Mouse (Mus musculus) midbrain, postnatal 0 days (tissue): ENCODE results near the gene Igfbpl1. TPM values are rescaled to one million over a fixed set of nuclear protein-coding genes. Genes with fewer than 3 reads are reported as not detected.

ENCODE experiments used
- ATAC-seq: fragments of 200-750 bp; cut with Nextera tagmentation; 2 replicates; pipeline ENCODE4 v1.8.0; 2017; ENCODE audit warnings: moderate number of reproducible peaks, mild to moderate bottlenecking, moderate TSS enrichment, moderate library complexity; ENCODE audit not compliant: low FRiP score
- DNase-seq: peaks from one replicate; pipeline ENCODE4 v3.0.0-alpha.2; 2015; ENCODE audit warnings: low spot score
- H3K27ac ChIP-seq: fragments of 300-500 bp; sonication (generic); 2 replicates; pipeline ENCODE4 v1.5.1; 2014; ENCODE audit warnings: low read depth, mild to moderate bottlenecking, low read length, mixed read lengths
- H3K27me3 ChIP-seq: fragments of 300-500 bp; sonication (generic); 2 replicates; pipeline ENCODE4 v1.6.1; 2014; ENCODE audit warnings: low read length, control low read depth, mixed read lengths; ENCODE audit not compliant: insufficient read depth
- H3K36me3 ChIP-seq: fragments of 300-500 bp; sonication (generic); 2 replicates; pipeline ENCODE4 v1.6.1; 2014; ENCODE audit warnings: low read length, control low read depth, mixed read lengths; ENCODE audit not compliant: insufficient read depth
- H3K4me1 ChIP-seq: fragments of 300-500 bp; sonication (generic); 2 replicates; pipeline ENCODE4 v1.6.1; 2014; ENCODE audit warnings: mild to moderate bottlenecking, control low read depth, antibody characterized with exemption, low read length, mixed read lengths; ENCODE audit not compliant: insufficient read depth
- H3K4me2 ChIP-seq: fragments of 300-500 bp; sonication (generic); 2 replicates; pipeline ENCODE4 v1.6.1; 2014; ENCODE audit warnings: low read depth, mild to moderate bottlenecking, low read length, mixed read lengths; ENCODE audit not compliant: poor library complexity, severe bottlenecking
- H3K4me3 ChIP-seq: fragments of 300-500 bp; sonication (generic); 2 replicates; pipeline ENCODE4 v1.5.1; 2014; ENCODE audit warnings: low read depth, mild to moderate bottlenecking, low read length, moderate library complexity
- H3K9ac ChIP-seq: fragments of 300-500 bp; sonication (generic); replicated peaks from 2 replicates; pipeline ENCODE4 v1.6.1; 2014; ENCODE audit warnings: mild to moderate bottlenecking, low read length, moderate library complexity, mixed read lengths; ENCODE audit not compliant: poor library complexity, severe bottlenecking
- H3K9me3 ChIP-seq: fragments of 300-500 bp; sonication (generic); 2 replicates; pipeline ENCODE4 v1.6.1; 2016; ENCODE audit warnings: low read length, control low read depth
- CTCF ChIP-seq: IDR thresholded peaks from 2 replicates; pipeline ENCODE4 v1.5.1; 2016; ENCODE audit warnings: antibody characterized with exemption, mild to moderate bottlenecking
- WGBS: fragments of 180-500 bp; shearing (Covaris S2); extraction: QIAGEN DNeasy Blood & Tissue Kit; methylation state at CpG from one replicate; pipeline ENCODE4 v1.1.7; 2014; 5-methylcytosine and 5-hydroxymethylcytosine counted together
- polyA plus RNA-seq: library from polyadenylated mRNA; unstranded; fragments of >200 nt; fragmentation: Nextera tagmentation; extraction: Ambion mirVana; gene quantifications from 2 replicates; pipeline ENCODE4 v1.2.1, GENCODE M21; 2015
- total RNA-seq: library from RNA; depleted of rRNA; stranded (reverse); fragments of >200 nt; gene quantifications from 2 replicates; pipeline ENCODE4 v1.2.3, GENCODE M21; 2014

Gene Igfbpl1
- total and polyA plus RNA-seq, 2 experiments from 2014 or later = 10.3 to 51.6 TPM

- Histone ChIP-seq H3K27me3 (no peaks in the 10 kb centered on the region), H3K4me3 (no peak overlapping the region), H3K36me3 (no peaks in the 10 kb centered on the region), H3K27ac (no peak overlapping the region), H3K4me2 (no peak overlapping the region), H3K9me3 (no peaks in the 10 kb centered on the region), H3K4me1 (no peaks in the 10 kb centered on the region), H3K9ac (no peak overlapping the region)
- 48% methylated on average over 19 of the region's 19 CpGs for WGBS
- peak; percentile 82 for DNase-seq
- 0 out of 2 replicates have a peak, but pooled peaks have one; percentile 56 for ATAC-seq
- peak; percentile 90 for TF ChIP-seq CTCF
Observed at GRCm38 (mm10) chr4:45855803-45856424, 29.2 kb upstream of the Igfbpl1 start.

GRCm38 (mm10) chr4:45853496-45854246 is 26.9 kb upstream of the Igfbpl1 start:
- Histone ChIP-seq H3K4me2 (no peak overlapping the region), H3K27ac (no peak overlapping the region), H3K9ac (no peak overlapping the region), H3K4me1 (no peaks in the 10 kb centered on the region), H3K4me3 (no peak overlapping the region), H3K36me3 (no peaks in the 10 kb centered on the region), H3K27me3 (no peaks in the 10 kb centered on the region), H3K9me3 (no peaks in the 10 kb centered on the region)
- TF ChIP-seq CTCF = no peak
- DNase-seq (no peak), ATAC-seq (no peak)
- WGBS = 76% methylated on average over 15 of the region's 15 CpGs

GRCm38 (mm10) chr4:45851640-45852051 is 24.9 kb upstream of the Igfbpl1 start:
- 0 out of 2 replicates have a peak, but pooled peaks have one; percentile 23 for ATAC-seq
- TF ChIP-seq CTCF = no peak
- Histone ChIP-seq H3K9me3 (no peaks in the 10 kb centered on the region), H3K4me2 (no peak overlapping the region), H3K4me1 (no peaks in the 10 kb centered on the region), H3K27ac (no peak overlapping the region), H3K36me3 (no peaks in the 10 kb centered on the region), H3K9ac (no peak overlapping the region), H3K4me3 (no peak overlapping the region), H3K27me3 (no peaks in the 10 kb centered on the region)
- WGBS = 66% methylated on average over 3 of the region's 3 CpGs
- peak; percentile 28 for DNase-seq

- Histone ChIP-seq H3K9me3 (no peaks in the 10 kb centered on the region), H3K27me3 (no peaks in the 10 kb centered on the region), H3K9ac (no peak overlapping the region), H3K4me3 (no peak overlapping the region), H3K4me2 (no peak overlapping the region), H3K4me1 (no peaks in the 10 kb centered on the region), H3K27ac (no peak overlapping the region), H3K36me3 (no peaks in the 10 kb centered on the region)
- ATAC-seq (no peak), DNase-seq (no peak)
- no peak for TF ChIP-seq CTCF
- 30% methylated on average over 1 of the region's 1 CpGs for WGBS
Observed at GRCm38 (mm10) chr4:45849419-45849818, 22.7 kb upstream of the Igfbpl1 start.

GRCm38 (mm10) chr4:45848825-45849156 is 22.1 kb upstream of the Igfbpl1 start:
- Histone ChIP-seq H3K27ac (no peak overlapping the region), H3K9ac (no peak overlapping the region), H3K27me3 (no peaks in the 10 kb centered on the region), H3K4me3 (no peak overlapping the region), H3K9me3 (no peaks in the 10 kb centered on the region), H3K36me3 (no peaks in the 10 kb centered on the region), H3K4me2 (no peak overlapping the region), H3K4me1 (no peaks in the 10 kb centered on the region)
- 43% methylated on average over 10 of the region's 10 CpGs for WGBS
- TF ChIP-seq CTCF = no peak
- DNase-seq (no peak), ATAC-seq (no peak)

- Histone ChIP-seq H3K27me3 (no peaks in the 10 kb centered on the region), H3K4me1 (no peaks in the 10 kb centered on the region), H3K9me3 (no peaks in the 10 kb centered on the region), H3K4me3 (no peak within 1 kb of the TSS), H3K4me2 (no peak within 1 kb of the TSS), H3K9ac (no peak within 1 kb of the TSS), H3K27ac (no peak within 1 kb of the TSS), H3K36me3 (no peaks in the 10 kb centered on the region)
- TF ChIP-seq CTCF = no peak
- ATAC-seq (no peak), DNase-seq (no peak)
- WGBS = 81% methylated on average over 10 of the region's 10 CpGs
Observed at GRCm38 (mm10) chr4:45848109-45848824, 21.5 kb upstream of the Igfbpl1 start, which contains the start of gene Stra6l. Gene Stra6l, plus strand, starts transcription at chr4:45848664.
